ENCODE assay signal across 14 mouse cellular contexts in genomic region chr16:58470841-58471240, GRCm38 (mm10).
"Had no signal": no experiment of that assay in that cellular context is flagged by ENCODE, and none has a peak within 500 bp of the region (broad histone marks: within the 10 kb centered on the region; RNA-seq: fewer than 3 reads in every experiment).

No protein-coding gene starts in this region.

- H3K4me2 ChIP-seq: limb, embryonic 12.5 days; limb, embryonic 15.5 days; lung, embryonic 15.5 days; midbrain, embryonic 11.5 days had no signal

- H3K4me3 ChIP-seq: limb, embryonic 12.5 days; limb, embryonic 15.5 days; lung, embryonic 15.5 days; megakaryocyte, embryonic 14.5 days had no signal

- H3K27ac ChIP-seq: limb, embryonic 12.5 days; limb, embryonic 15.5 days; lung, embryonic 15.5 days had no signal

- H3K9ac ChIP-seq: limb, embryonic 12.5 days; limb, embryonic 15.5 days; lung, embryonic 15.5 days had no signal

- DNase-seq: kidney, adult 8-10 months; kidney, postnatal 14 days; kidney, postnatal 4 days; left cerebral cortex, postnatal 4 days; lung, postnatal 10 days; lung, postnatal 36 days; midbrain, embryonic 14.5 days; thymus, adult 18-20 months; thymus, postnatal 36 days had no signal

- H3K4me1 ChIP-seq: limb, embryonic 12.5 days; limb, embryonic 15.5 days had no signal

- H3K27me3 ChIP-seq: limb, embryonic 12.5 days; limb, embryonic 15.5 days; lung, embryonic 15.5 days; megakaryocyte, embryonic 14.5 days had no signal

- H3K9me3 ChIP-seq: limb, embryonic 12.5 days; limb, embryonic 15.5 days; lung, embryonic 15.5 days; megakaryocyte, embryonic 14.5 days had no signal
